Mouse (Mus musculus) bone marrow macrophage, adult 2 months (primary cell): ENCODE measurements around the gene Optc.

Source experiments
- CTCF ChIP-seq: IDR thresholded peaks from 2 replicates; pipeline ENCODE4 v1.5.1; 2012; ENCODE audit warnings: low read depth, mild to moderate bottlenecking, low read length, moderate library complexity
- POLR2A ChIP-seq: IDR thresholded peaks from 2 replicates; pipeline ENCODE4 v1.6.1; 2012; ENCODE audit warnings: mild to moderate bottlenecking, low read depth, low read length, borderline replicate concordance

DNA sequence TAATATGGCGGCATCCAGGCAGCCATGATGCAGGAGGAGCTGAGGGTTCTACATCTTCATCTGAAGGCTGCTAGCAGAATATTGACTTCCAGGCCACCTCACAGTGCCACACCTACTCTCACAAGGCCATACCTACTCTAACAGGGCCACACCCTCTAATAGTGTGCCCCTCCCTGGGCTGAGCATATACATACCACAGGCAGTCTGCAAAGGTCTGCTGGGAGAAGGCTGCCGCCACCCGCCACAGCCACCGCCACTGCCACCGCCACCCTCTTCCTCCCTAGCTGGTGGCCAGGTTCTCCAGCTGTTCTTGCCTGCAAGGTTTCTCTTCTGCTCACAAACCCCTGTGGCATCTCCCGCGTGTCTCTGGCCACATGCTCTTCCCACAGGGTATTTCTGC lies 22.0 kb downstream of the Optc start:
- TF ChIP-seq POLR2A (no peak), CTCF (no peak)
